Mouse (Mus musculus): ENCODE measurements around the gene Olfr342.

Gene Olfr342

DNA sequence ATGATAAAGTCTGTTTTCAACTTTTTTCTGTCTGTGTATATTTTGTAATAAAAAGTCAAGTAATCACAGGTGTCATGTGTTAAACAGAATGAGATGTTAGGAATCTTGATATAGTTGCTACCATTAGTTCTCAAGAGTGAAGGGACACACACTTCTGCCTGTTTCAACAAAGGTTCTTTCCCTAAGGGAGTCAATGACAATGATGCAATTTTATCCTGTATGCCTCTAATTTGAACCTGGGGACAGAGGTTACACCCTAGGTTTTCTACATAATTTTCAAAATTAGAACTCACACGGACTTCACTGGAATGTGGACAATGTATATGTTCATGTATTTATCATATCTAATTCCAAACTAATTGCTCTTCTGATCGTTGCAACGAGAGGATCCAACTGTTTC is at the start of gene Olfr342:
TSS of gene Olfr342 (plus strand) at position 301 of the 400 bp plus-strand sequence.
- DNase-seq, result no peak

DNA sequence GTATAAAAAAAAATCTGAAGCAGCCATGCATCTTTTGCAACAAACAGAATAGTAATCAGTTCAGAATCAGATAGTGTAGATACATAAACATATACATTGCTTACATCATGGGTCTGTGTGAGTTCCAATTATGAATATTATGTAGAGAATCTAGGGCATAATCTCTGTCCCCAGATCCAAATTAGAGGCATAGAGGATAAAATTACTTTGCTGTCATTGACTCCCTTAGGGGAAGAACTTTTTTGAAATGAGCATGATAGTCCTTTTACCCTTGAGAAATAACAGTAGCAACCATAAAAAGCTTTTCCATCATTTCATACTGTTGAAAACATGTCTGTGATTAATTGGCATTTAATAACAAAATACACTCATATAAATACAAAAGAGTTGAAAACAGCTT is 42.4 kb upstream of the Olfr342 start, which contains the start of gene Olfr341:
TSS of gene Olfr341 (minus strand) at position 101 of the 400 bp plus-strand sequence.
- no peak for DNase-seq

DNA sequence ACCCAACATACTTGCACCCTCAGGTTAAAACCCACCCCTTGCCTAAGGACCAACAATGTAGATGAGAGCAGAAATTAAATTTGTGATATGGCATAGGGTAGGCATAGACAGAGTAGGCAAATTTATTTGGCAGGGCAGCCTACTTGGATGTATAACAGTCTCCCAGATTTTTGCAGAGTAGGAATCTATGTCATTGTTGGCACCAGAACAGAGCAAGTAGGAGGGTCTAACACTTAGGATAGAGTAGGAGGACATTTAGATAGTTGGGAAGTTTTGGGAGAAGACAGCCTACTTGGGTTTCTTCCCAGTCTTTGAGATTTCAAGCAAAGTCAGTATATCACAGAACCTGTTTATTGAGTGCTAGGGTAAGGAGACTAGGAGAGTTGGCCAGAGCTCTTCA is 40.4 kb downstream of the Olfr342 start:
- DNase-seq, result no peak

DNA sequence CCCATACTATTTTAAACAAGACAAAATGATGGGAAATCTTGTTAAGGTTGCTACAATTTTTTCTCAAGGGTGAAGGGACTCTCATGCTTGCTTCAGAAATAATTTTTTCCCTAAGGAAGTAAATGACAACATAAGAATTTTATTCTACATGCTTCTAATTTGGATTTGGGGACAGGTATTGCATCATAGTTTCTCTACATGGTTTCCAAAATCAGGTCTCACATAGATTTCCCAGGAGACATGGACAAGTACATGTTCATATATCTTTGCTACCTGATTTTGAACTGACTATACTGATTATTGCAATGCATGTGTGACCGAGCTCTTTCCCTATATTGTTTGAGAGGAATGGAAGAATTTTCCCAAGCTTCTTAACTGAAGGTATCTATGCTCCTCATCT is 41.6 kb downstream of the Olfr342 start, which contains the start of gene Olfr344:
TSS of gene Olfr344 (plus strand) at position 301 of the 400 bp plus-strand sequence.
- no peak for DNase-seq

DNA sequence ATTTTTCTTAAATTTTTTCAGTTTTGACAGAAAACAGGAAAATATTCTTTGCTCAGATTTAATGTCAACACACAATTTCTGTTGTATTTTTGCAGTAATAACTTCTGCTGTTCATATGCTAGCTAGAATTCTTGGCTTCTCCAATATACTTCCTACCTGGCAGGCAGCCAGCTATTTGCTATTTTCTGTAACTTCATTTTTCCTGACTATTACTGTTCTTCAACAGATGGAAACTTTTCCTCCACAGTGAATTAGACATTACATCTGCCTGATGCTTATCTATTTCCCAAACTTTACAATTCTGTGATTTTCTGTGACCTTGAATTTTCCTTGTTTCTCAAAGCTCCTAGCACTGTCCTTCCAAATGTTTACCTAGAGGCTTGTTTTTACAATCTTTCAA is 42.2 kb downstream of the Olfr342 start:
- DNase-seq, result no peak

DNA sequence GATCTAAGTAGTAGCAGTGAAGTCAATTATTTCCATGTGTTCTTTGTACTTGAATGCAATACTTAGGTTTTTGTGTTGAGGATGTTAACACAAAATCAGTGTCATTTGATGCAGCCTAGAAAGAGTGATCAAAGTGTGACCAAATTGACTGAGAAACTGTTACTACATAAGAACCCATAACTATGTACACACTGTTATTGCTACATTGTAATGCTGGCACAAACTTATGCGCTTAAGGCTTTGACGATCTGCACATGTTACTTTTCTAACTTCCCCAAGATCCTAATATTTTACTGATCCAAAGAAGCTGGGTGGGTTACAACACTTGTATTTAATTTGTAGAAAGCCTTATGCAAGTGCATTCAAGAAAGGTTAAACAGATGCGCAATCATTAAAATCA is 43.0 kb downstream of the Olfr342 start:
- DNase-seq, result no peak
